Mouse (Mus musculus): ENCODE results near the gene Ncf2.

DNA sequence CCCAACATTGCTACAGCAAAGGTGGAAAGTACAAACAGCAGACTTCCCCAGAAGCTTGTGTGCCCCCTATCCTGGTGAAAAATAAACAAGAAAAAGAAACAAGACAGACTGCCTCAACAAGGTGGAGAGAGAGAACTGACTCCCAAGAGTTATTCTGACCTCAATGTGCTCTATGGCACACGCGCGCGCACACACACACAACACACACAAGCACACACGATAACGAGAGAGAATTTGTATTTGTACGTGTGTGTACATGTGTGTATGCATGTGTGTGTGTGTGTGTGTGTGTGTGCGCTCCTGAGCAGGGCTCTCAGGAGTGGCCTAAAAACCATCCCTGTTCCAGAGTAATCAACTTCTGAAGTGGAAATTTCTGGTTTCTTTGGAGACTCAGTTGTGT is 15.4 kb upstream of the Ncf2 start:
- no peak for TF ChIP-seq CTCF (IDR thresholded peaks at IDR 0.05; ENCODE audit: low read depth)
- no peak for TF ChIP-seq EP300 (optimal IDR thresholded peaks at IDR 0.05)
